Mouse (Mus musculus): ENCODE results near the gene Snx29. TPM values are rescaled to one million over a fixed set of nuclear protein-coding genes. Genes with fewer than 3 reads are reported as not detected.

Snx29 gene
- polyA plus RNA-seq, 1 experiment from 2014 or later = 6.1 TPM

GRCm38 (mm10) chr16:11456141-11456645 is 133.5 kb downstream of the Snx29 start:
- peaks cover 8% of the 10 kb centered on the region; the same call in 1 of the 2 replicates for H3K36me3 ChIP-seq
- H3K27me3 ChIP-seq = no peaks in the 10 kb centered on the region
- H3K27ac ChIP-seq = 0 out of 2 replicates have a peak overlapping the region, but pooled peaks have one; percentile 13
- H3K9ac ChIP-seq = no peak overlapping the region
- H3K9me3 ChIP-seq (replicated peaks) = no peaks in the 10 kb centered on the region
- no peak; the same call in 1 of the 2 replicates for ATAC-seq (replicated peaks; ENCODE audit: insufficient number of reproducible peaks, insufficient read depth, low FRiP score, low read depth)
- 83% methylated on average over 5 of the region's 5 CpGs for WGBS
- H3K4me3 ChIP-seq = no peak overlapping the region
- H3K4me2 ChIP-seq = no peak overlapping the region
- peaks cover 13% of the 10 kb centered on the region for H3K4me1 ChIP-seq (replicated peaks)

- peaks cover 23% of the 10 kb centered on the region for H3K4me1 ChIP-seq (replicated peaks)
- no peak for ATAC-seq (replicated peaks; ENCODE audit: insufficient number of reproducible peaks, insufficient read depth, low FRiP score, low read depth)
- no peak overlapping the region for H3K4me3 ChIP-seq
- H3K27me3 ChIP-seq = no peaks in the 10 kb centered on the region
- H3K9me3 ChIP-seq (replicated peaks) = no peaks in the 10 kb centered on the region
- peaks cover 8% of the 10 kb centered on the region; the same call in 1 of the 2 replicates for H3K36me3 ChIP-seq
- 87% methylated on average over 5 of the region's 5 CpGs for WGBS
- no peak overlapping the region for H3K27ac ChIP-seq
- H3K9ac ChIP-seq = no peak overlapping the region
- no peak overlapping the region for H3K4me2 ChIP-seq
These were observed 134.4 kb downstream of the Snx29 start for GRCm38 (mm10) chr16:11457136-11457535.

GRCm38 (mm10) chr16:11457609-11458350 is 135.1 kb downstream of the Snx29 start:
- 65% methylated on average over 2 of the region's 2 CpGs for WGBS
- no peak overlapping the region for H3K27ac ChIP-seq
- peaks cover 29% of the 10 kb centered on the region for H3K4me1 ChIP-seq (replicated peaks)
- H3K9ac ChIP-seq = no peak overlapping the region
- no peak overlapping the region for H3K4me2 ChIP-seq
- H3K4me3 ChIP-seq = no peak overlapping the region
- peaks cover 6% of the 10 kb centered on the region; the same call in 1 of the 2 replicates for H3K36me3 ChIP-seq
- ATAC-seq (replicated peaks; ENCODE audit: insufficient number of reproducible peaks, insufficient read depth, low FRiP score, low read depth) = no peak
- H3K9me3 ChIP-seq (replicated peaks) = no peaks in the 10 kb centered on the region
- H3K27me3 ChIP-seq = no peaks in the 10 kb centered on the region

- ATAC-seq (replicated peaks; ENCODE audit: insufficient number of reproducible peaks, insufficient read depth, low FRiP score, low read depth) = no peak
- Histone ChIP-seq H3K9ac (no peak overlapping the region), H3K4me1 (replicated peaks) (peaks cover 32% of the 10 kb centered on the region), H3K27ac (peak overlapping the region; percentile 93), H3K4me3 (no peak overlapping the region), H3K36me3 (no peaks in the 10 kb centered on the region), H3K9me3 (replicated peaks) (no peaks in the 10 kb centered on the region), H3K27me3 (no peaks in the 10 kb centered on the region), H3K4me2 (no peak overlapping the region)
- WGBS = 92% methylated on average over 1 of the region's 1 CpGs
These were observed 137.5 kb downstream of the Snx29 start for GRCm38 (mm10) chr16:11460210-11460609.

GRCm38 (mm10) chr16:11461612-11462011 is 138.9 kb downstream of the Snx29 start:
- Histone ChIP-seq H3K4me1 (replicated peaks) (peaks cover 29% of the 10 kb centered on the region), H3K4me2 (peak overlapping the region; percentile 44), H3K4me3 (peak overlapping the region; percentile 10; the same call in 1 of the 2 replicates), H3K27ac (peak overlapping the region; percentile 93), H3K36me3 (no peaks in the 10 kb centered on the region), H3K27me3 (no peaks in the 10 kb centered on the region), H3K9ac (0 out of 2 replicates have a peak overlapping the region, but pooled peaks have one; percentile 21), H3K9me3 (replicated peaks) (no peaks in the 10 kb centered on the region)
- ATAC-seq (replicated peaks; ENCODE audit: insufficient number of reproducible peaks, insufficient read depth, low FRiP score, low read depth) = peak; percentile 87
- WGBS = 13% methylated on average over 7 of the region's 7 CpGs

GRCm38 (mm10) chr16:11468533-11469179 is 145.9 kb downstream of the Snx29 start:
- no peak; the same call in 1 of the 2 replicates for ATAC-seq (replicated peaks; ENCODE audit: insufficient number of reproducible peaks, insufficient read depth, low FRiP score, low read depth)
- 53% methylated on average over 15 of the region's 15 CpGs for WGBS

GRCm38 (mm10) chr16:11469491-11469890 is 146.8 kb downstream of the Snx29 start:
- ATAC-seq (replicated peaks; ENCODE audit: insufficient number of reproducible peaks, insufficient read depth, low FRiP score, low read depth) = no peak
- H3K27ac ChIP-seq = no peak overlapping the region
- H3K9ac ChIP-seq = no peak overlapping the region
- H3K4me1 ChIP-seq (replicated peaks) = peaks cover 25% of the 10 kb centered on the region
- no peak overlapping the region for H3K4me3 ChIP-seq
- no peaks in the 10 kb centered on the region for H3K27me3 ChIP-seq
- H3K4me2 ChIP-seq = no peak overlapping the region
- H3K9me3 ChIP-seq (replicated peaks) = no peaks in the 10 kb centered on the region
- H3K36me3 ChIP-seq = no peaks in the 10 kb centered on the region
- WGBS = 91% methylated on average over 3 of the region's 3 CpGs

More at GRCm38 (mm10) chr16:11468533-11469179, 145.9 kb downstream of the Snx29 start:
- H3K9ac ChIP-seq = no peak overlapping the region
- peaks cover 16% of the 10 kb centered on the region for H3K4me1 ChIP-seq (replicated peaks)
- no peaks in the 10 kb centered on the region for H3K9me3 ChIP-seq (replicated peaks)
- H3K36me3 ChIP-seq = no peaks in the 10 kb centered on the region
- H3K27me3 ChIP-seq = no peaks in the 10 kb centered on the region
- no peak overlapping the region for H3K27ac ChIP-seq
- H3K4me2 ChIP-seq = no peak overlapping the region
- H3K4me3 ChIP-seq = no peak overlapping the region

- H3K4me2 ChIP-seq = no peak overlapping the region
- 80% methylated on average over 2 of the region's 2 CpGs for WGBS
- H3K27ac ChIP-seq = no peak overlapping the region
- H3K9ac ChIP-seq = no peak overlapping the region
- no peak for ATAC-seq (replicated peaks; ENCODE audit: insufficient number of reproducible peaks, insufficient read depth, low FRiP score, low read depth)
- peaks cover 42% of the 10 kb centered on the region for H3K4me1 ChIP-seq (replicated peaks)
- H3K36me3 ChIP-seq = no peaks in the 10 kb centered on the region
- H3K4me3 ChIP-seq = no peak overlapping the region
- no peaks in the 10 kb centered on the region for H3K27me3 ChIP-seq
- no peaks in the 10 kb centered on the region for H3K9me3 ChIP-seq (replicated peaks)
These were observed 148.5 kb downstream of the Snx29 start for GRCm38 (mm10) chr16:11471246-11471645.

GRCm38 (mm10) chr16:11472852-11473251 is 150.1 kb downstream of the Snx29 start:
- Histone ChIP-seq H3K9ac (no peak overlapping the region), H3K27me3 (no peaks in the 10 kb centered on the region), H3K4me1 (replicated peaks) (peaks cover 44% of the 10 kb centered on the region), H3K36me3 (no peaks in the 10 kb centered on the region), H3K27ac (no peak overlapping the region), H3K9me3 (replicated peaks) (no peaks in the 10 kb centered on the region), H3K4me3 (no peak overlapping the region), H3K4me2 (no peak overlapping the region)
- 65% methylated on average over 4 of the region's 4 CpGs for WGBS
- no peak for ATAC-seq (replicated peaks; ENCODE audit: insufficient number of reproducible peaks, insufficient read depth, low FRiP score, low read depth)

- peak overlapping the region; percentile 30; the same call in 1 of the 2 replicates for H3K27ac ChIP-seq
- peaks cover 40% of the 10 kb centered on the region for H3K4me1 ChIP-seq (replicated peaks)
- H3K27me3 ChIP-seq = no peaks in the 10 kb centered on the region
- no peak for ATAC-seq (replicated peaks; ENCODE audit: insufficient number of reproducible peaks, insufficient read depth, low FRiP score, low read depth)
- H3K9me3 ChIP-seq (replicated peaks) = no peaks in the 10 kb centered on the region
- WGBS = 68% methylated on average over 3 of the region's 3 CpGs
- no peaks in the 10 kb centered on the region for H3K36me3 ChIP-seq
- no peak overlapping the region for H3K4me2 ChIP-seq
- no peak overlapping the region for H3K9ac ChIP-seq
- H3K4me3 ChIP-seq = no peak overlapping the region
These were observed 150.8 kb downstream of the Snx29 start for GRCm38 (mm10) chr16:11473474-11473873.

GRCm38 (mm10) chr16:11473893-11474505 is 151.3 kb downstream of the Snx29 start:
- H3K9ac ChIP-seq = no peak overlapping the region
- H3K36me3 ChIP-seq = no peaks in the 10 kb centered on the region
- no peak overlapping the region for H3K4me2 ChIP-seq
- 76% methylated on average over 6 of the region's 6 CpGs for WGBS
- no peak overlapping the region for H3K4me3 ChIP-seq
- H3K9me3 ChIP-seq (replicated peaks) = no peaks in the 10 kb centered on the region
- H3K27ac ChIP-seq = peak overlapping the region; percentile 30; the same call in 1 of the 2 replicates
- H3K27me3 ChIP-seq = no peaks in the 10 kb centered on the region
- peaks cover 38% of the 10 kb centered on the region for H3K4me1 ChIP-seq (replicated peaks)
- ATAC-seq (replicated peaks; ENCODE audit: insufficient number of reproducible peaks, insufficient read depth, low FRiP score, low read depth) = no peak

Measured in heart, embryonic 15.5 days (tissue).